Mouse (Mus musculus) liver, adult 2 months (tissue): ENCODE data around the gene Gm20388. TPM values are rescaled to one million over a fixed set of nuclear protein-coding genes. Genes with fewer than 3 reads are reported as not detected.

Experiments
- DNase-seq: peaks from one replicate; pipeline ENCODE4 v3.0.0-alpha.2; 2011; ENCODE audit warnings: low read depth, low spot score; ENCODE audit errors: extremely low read depth
- H3K27ac ChIP-seq: fragments of 200-500 bp; replicated peaks from 2 replicates; pipeline ENCODE4 v1.5.1; 2012; ENCODE audit warnings: low read depth, mild to moderate bottlenecking, control low read depth, inconsistent platforms, low read length; ENCODE audit not compliant: insufficient read depth
- H3K27me3 ChIP-seq: fragments of 200-500 bp; 2 replicates; pipeline ENCODE4 v1.6.1; 2012; ENCODE audit warnings: mild to moderate bottlenecking, moderate library complexity, low read length, inconsistent platforms; ENCODE audit not compliant: control insufficient read depth, insufficient read depth
- H3K36me3 ChIP-seq: fragments of 200-500 bp; 2 replicates; pipeline ENCODE4 v1.6.1; 2012; ENCODE audit warnings: low read length, inconsistent platforms; ENCODE audit not compliant: control insufficient read depth, insufficient read depth
- H3K4me1 ChIP-seq: fragments of 200-500 bp; 2 replicates; pipeline ENCODE4 v1.6.1; 2011; ENCODE audit warnings: low read length; ENCODE audit not compliant: control insufficient read depth, insufficient read depth
- H3K4me3 ChIP-seq: fragments of 200-500 bp; 2 replicates; pipeline ENCODE4 v1.5.1; 2011; ENCODE audit warnings: low read depth, mild to moderate bottlenecking, control low read depth, low read length, moderate library complexity; ENCODE audit not compliant: insufficient read depth
- H3K79me2 ChIP-seq: fragments of 200-500 bp; 2 replicates; pipeline ENCODE4 v1.6.1; 2012; ENCODE audit warnings: inconsistent platforms, mild to moderate bottlenecking, low read length, moderate library complexity; ENCODE audit not compliant: control insufficient read depth, insufficient read depth
- H3K9ac ChIP-seq: fragments of 200-500 bp; 2 replicates; pipeline ENCODE4 v1.6.1; 2012; ENCODE audit warnings: low read depth, mild to moderate bottlenecking, control low read depth, inconsistent platforms, low read length
- CTCF ChIP-seq: fragments of 200-500 bp; IDR thresholded peaks from 2 replicates; pipeline ENCODE4 v1.5.1; 2011; ENCODE audit warnings: low read depth, low read length, control low read depth
- POLR2A ChIP-seq: fragments of 200-500 bp; IDR thresholded peaks from 2 replicates; pipeline ENCODE4 v1.6.1; 2011; ENCODE audit warnings: low read length, control low read depth; ENCODE audit not compliant: insufficient read depth; ENCODE audit errors: extremely low read depth
- WGBS: fragments of 180-500 bp; shearing (Covaris S2); methylation state at CpG from one replicate; pipeline ENCODE4 v1.1.7; 2018; 5-methylcytosine and 5-hydroxymethylcytosine counted together
- polyA plus RNA-seq: library from polyadenylated mRNA; depleted of rRNA; stranded (reverse); fragments of >200 nt; gene quantifications from 2 replicates; pipeline ENCODE4 v1.2.3, GENCODE M21; 2012
- total RNA-seq: library from RNA; depleted of rRNA; stranded (reverse); fragments of >200 nt; gene quantifications from 2 replicates; pipeline ENCODE4 v1.2.3, GENCODE M21; 2014

Gm20388 gene
- total and polyA plus RNA-seq, 2 experiments = 6.4 to 19.9 TPM

DNA sequence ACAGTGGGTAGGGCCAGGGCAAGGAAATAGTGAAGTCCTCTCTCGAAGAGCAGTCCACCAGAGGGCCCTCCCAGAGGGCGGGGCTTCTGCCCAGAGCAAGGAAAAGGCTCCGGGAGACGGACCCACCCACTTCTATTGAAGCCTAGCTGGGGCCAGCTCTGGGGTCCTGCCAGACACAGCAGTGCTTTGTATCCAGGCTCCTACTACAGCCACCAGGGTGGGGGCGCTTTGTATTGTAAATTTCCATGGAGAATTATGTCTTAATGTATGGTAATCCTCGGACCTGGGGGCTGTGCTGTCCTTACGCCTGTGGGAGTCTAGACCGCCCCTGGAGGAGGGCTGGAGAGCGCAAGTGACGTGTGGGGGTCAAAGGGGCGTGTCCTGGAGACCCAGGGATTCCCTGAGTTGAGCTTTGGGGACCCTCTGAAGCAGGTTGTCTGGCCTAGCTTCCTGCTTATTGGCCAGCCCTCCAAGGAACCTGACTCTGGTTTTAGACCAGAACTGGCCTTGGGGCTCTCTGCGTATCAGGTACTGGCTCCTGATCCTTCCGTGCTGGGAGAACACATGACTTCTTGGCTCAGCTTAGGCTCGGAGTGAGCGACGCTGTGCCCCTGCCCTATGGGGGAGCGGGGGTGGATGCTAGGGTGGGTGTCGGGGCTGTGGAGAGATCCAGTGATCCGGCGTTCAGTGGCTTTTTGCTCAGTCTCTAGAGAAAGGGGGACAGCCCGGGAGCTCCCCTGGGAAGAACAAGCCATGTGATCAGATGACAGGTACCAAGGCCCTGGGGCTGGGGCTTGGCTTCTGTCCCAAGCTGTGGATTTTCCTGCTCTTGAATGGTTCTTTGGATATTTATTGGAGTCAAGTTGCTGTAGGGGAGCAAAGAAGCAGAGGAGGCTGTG is 598.7 kb downstream of the Gm20388 start:
- Histone ChIP-seq H3K79me2 (peaks cover 65% of the 10 kb centered on the region), H3K27me3 (no peaks in the 10 kb centered on the region), H3K27ac (no peak overlapping the region), H3K4me3 (no peak overlapping the region), H3K36me3 (no peaks in the 10 kb centered on the region), H3K9ac (no peak overlapping the region), H3K4me1 (peaks cover 2% of the 10 kb centered on the region)
- WGBS = 80% methylated on average over 21 of the region's 21 CpGs
- DNase-seq = no peak
- TF ChIP-seq POLR2A (no peak), CTCF (no peak)

DNA sequence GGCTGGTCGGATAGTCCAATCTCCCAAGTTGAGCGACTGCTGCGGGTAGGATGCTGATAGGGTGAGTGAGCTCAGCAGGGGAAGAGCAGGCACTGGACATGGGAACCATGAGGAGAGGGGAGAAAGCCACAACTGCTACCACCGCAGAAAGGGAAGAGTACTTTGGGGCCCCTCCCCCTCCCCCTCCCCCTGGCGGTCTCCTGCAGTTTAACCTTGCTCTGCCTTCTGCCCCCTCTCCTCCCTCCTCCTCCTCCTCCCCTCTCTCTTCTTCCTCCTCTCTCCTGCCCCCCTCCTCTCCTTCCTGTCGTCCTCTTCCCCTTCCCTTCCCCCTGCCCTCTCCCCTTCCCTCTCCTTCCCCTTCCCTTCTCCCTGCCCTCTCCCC is 599.4 kb downstream of the Gm20388 start:
- Histone ChIP-seq H3K4me3 (no peak overlapping the region), H3K9ac (no peak overlapping the region), H3K27ac (no peak overlapping the region), H3K79me2 (peaks cover 58% of the 10 kb centered on the region), H3K36me3 (no peaks in the 10 kb centered on the region), H3K27me3 (no peaks in the 10 kb centered on the region), H3K4me1 (no peaks in the 10 kb centered on the region)
- TF ChIP-seq POLR2A (no peak), CTCF (no peak)
- no peak for DNase-seq
- WGBS = 80% methylated on average over 4 of the region's 6 CpGs

DNA sequence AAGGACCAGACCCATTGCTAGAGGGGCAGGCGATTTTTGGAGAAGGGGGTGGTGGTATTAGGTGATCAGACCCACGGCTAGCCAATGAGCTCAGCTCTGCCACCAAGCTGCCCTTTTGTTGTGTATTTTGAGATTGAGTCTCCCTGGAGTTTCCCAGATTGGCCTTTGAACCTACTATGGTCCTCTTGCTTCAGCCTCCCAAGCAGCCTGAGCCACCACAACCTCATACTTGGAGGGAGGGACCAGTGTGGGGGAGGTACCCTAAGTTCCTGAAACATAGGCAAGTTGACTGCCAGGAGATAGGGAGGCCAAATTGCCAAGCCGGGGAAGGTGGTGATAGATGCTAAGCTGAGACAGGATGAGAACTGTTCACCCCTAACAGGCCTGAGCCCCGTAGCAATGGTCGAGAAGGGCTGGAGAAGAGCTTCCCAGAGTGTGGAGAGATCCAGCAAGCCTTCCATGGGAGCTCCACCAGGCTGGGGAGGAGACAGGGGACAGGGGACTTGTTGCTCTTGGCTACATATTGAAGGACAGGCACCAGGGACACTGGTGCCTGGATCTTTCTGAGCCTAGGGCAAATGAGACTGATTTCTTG is 600.3 kb downstream of the Gm20388 start:
- Histone ChIP-seq H3K27me3 (no peaks in the 10 kb centered on the region), H3K27ac (no peak overlapping the region), H3K4me3 (no peak overlapping the region), H3K36me3 (no peaks in the 10 kb centered on the region), H3K79me2 (peaks cover 57% of the 10 kb centered on the region), H3K9ac (no peak overlapping the region), H3K4me1 (no peaks in the 10 kb centered on the region)
- TF ChIP-seq POLR2A = no peak
- no peak for TF ChIP-seq CTCF
- DNase-seq = no peak
- WGBS = 68% methylated on average over 5 of the region's 5 CpGs

DNA sequence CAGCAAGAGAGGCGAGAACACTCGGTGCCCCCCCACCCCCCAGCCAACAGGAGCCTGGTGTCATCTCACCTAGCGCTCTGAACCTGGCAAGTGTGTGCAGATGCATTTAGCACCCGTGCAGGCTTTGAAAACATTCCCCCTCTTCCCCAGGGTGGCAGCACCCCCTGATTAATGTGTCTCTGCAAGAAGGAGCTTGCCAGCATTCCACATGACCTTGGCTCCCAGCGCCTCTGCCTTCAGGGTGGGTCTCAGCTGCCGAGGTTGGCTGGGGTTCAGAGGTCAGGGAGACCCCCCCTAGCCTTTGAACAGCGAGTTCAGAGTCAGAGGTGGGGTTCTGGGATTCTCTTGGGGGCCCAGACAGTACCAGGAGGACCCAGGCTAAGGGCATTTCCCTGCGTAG is 601.1 kb downstream of the Gm20388 start:
- DNase-seq = no peak
- H3K4me1 ChIP-seq = no peaks in the 10 kb centered on the region

DNA sequence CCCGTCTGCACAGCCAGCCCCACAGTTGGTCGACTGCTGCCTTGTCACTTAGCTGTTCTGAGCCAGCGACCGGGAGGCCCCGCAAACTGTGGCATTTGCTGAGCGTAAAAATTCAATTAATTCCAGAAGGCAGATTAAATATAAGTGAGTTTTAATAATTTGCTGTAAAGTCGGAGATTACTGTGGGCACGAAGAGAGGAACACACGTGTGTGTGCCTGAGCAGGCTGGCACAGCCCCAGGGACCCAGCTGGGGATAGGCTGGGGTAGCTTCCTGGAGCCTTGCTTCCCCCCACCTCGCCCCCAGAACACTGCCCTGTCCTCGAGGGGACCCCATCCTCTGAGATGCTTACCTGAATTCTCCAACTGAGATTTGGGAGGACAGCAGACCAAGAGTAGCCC is 601.7 kb downstream of the Gm20388 start:
- no peaks in the 10 kb centered on the region for H3K4me1 ChIP-seq
- H3K79me2 ChIP-seq = peaks cover 49% of the 10 kb centered on the region
- no peak overlapping the region for H3K27ac ChIP-seq
- H3K9ac ChIP-seq = no peak overlapping the region
- H3K27me3 ChIP-seq = no peaks in the 10 kb centered on the region
- 92% methylated on average over 11 of the region's 11 CpGs for WGBS
- TF ChIP-seq POLR2A (no peak), CTCF (no peak)
- DNase-seq = no peak
- H3K4me3 ChIP-seq = no peak overlapping the region
- no peaks in the 10 kb centered on the region for H3K36me3 ChIP-seq

More for the DNA sequence above, 601.1 kb downstream of the Gm20388 start:
- 78% methylated on average over 8 of the region's 8 CpGs for WGBS
- Histone ChIP-seq H3K27ac (no peak overlapping the region), H3K4me3 (no peak overlapping the region), H3K79me2 (peaks cover 50% of the 10 kb centered on the region), H3K9ac (no peak overlapping the region), H3K36me3 (no peaks in the 10 kb centered on the region), H3K27me3 (no peaks in the 10 kb centered on the region)
- TF ChIP-seq POLR2A (no peak), CTCF (no peak)

DNA sequence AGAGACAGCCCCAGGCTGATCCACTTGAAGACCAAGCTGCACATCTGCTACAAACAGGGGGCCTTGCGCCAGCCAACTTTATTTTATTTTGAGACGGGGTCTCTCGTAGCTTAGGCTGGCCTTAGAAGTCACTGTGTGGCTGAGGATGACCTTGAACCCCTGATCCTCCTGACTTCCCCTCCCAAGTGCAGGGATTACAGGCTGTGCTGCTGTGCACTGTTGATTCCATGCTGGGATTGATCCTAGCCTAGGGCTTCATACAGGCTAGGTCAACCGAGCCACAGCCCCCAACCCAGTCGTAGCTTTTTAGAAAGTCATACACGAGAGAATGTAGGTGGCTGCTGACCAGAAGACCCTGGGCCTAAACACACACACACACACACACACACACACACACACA is 602.5 kb downstream of the Gm20388 start:
- Histone ChIP-seq H3K4me3 (no peak overlapping the region), H3K4me1 (no peaks in the 10 kb centered on the region), H3K79me2 (peaks cover 48% of the 10 kb centered on the region), H3K27me3 (no peaks in the 10 kb centered on the region), H3K9ac (no peak overlapping the region), H3K27ac (no peak overlapping the region), H3K36me3 (no peaks in the 10 kb centered on the region)
- no peak for DNase-seq
- WGBS = 95% methylated on average over 6 of the region's 6 CpGs
- TF ChIP-seq POLR2A = no peak
- no peak for TF ChIP-seq CTCF
